Mouse (Mus musculus): ENCODE data around the gene Slc23a2. TPM values are rescaled to one million over a fixed set of nuclear protein-coding genes. Genes with fewer than 3 reads are reported as not detected.

Slc23a2 gene
- polyA plus RNA-seq, 1 experiment from 2014 or later: 13.3 TPM

- Histone ChIP-seq H3K27me3 (ENCODE audit: control insufficient read depth, insufficient read depth, low read length) (no peaks in the 10 kb centered on the region), H3K9ac (ENCODE audit: low read length) (no peak overlapping the region), H3K4me2 (ENCODE audit: low read depth) (no peak overlapping the region), H3K36me3 (ENCODE audit: control insufficient read depth, insufficient read depth, low read length) (no peaks in the 10 kb centered on the region), H3K4me3 (ENCODE audit: low read depth, low read length) (no peak overlapping the region), H3K27ac (ENCODE audit: low read depth, low read length) (no peak overlapping the region), H3K4me1 (ENCODE audit: control insufficient read depth, insufficient read depth, low read length) (no peaks in the 10 kb centered on the region), H3K9me3 (ENCODE audit: control insufficient read depth, low read length) (no peaks in the 10 kb centered on the region)
- ATAC-seq (ENCODE audit: insufficient read depth, low FRiP score, low TSS enrichment): no peak
- 87% methylated on average over 8 of the region's 8 CpGs for WGBS
- DNase-seq (ENCODE audit: low spot score): no peak
These were observed 27.0 kb upstream of the Slc23a2 start for GRCm38 (mm10) chr2:132171939-132172338.

GRCm38 (mm10) chr2:132169150-132169549, 24.2 kb upstream of the Slc23a2 start:
- DNase-seq (ENCODE audit: low spot score) (no peak), ATAC-seq (ENCODE audit: insufficient read depth, low FRiP score, low TSS enrichment) (no peak)
- H3K4me2 ChIP-seq (ENCODE audit: low read depth): no peak overlapping the region
- no peaks in the 10 kb centered on the region for H3K9me3 ChIP-seq (ENCODE audit: control insufficient read depth, low read length)
- WGBS: 87% methylated on average over 7 of the region's 7 CpGs
- H3K27me3 ChIP-seq (ENCODE audit: control insufficient read depth, insufficient read depth, low read length): no peaks in the 10 kb centered on the region
- no peak overlapping the region for H3K4me3 ChIP-seq (ENCODE audit: low read depth, low read length)
- no peak overlapping the region for H3K27ac ChIP-seq (ENCODE audit: low read depth, low read length)
- H3K4me1 ChIP-seq (ENCODE audit: control insufficient read depth, insufficient read depth, low read length): no peaks in the 10 kb centered on the region
- no peak overlapping the region for H3K9ac ChIP-seq (ENCODE audit: low read length)
- no peaks in the 10 kb centered on the region for H3K36me3 ChIP-seq (ENCODE audit: control insufficient read depth, insufficient read depth, low read length)

- H3K4me3 ChIP-seq (ENCODE audit: low read depth, low read length): no peak overlapping the region
- no peaks in the 10 kb centered on the region for H3K36me3 ChIP-seq (ENCODE audit: control insufficient read depth, insufficient read depth, low read length)
- H3K27ac ChIP-seq (ENCODE audit: low read depth, low read length): no peak overlapping the region
- H3K27me3 ChIP-seq (ENCODE audit: control insufficient read depth, insufficient read depth, low read length): no peaks in the 10 kb centered on the region
- no peak overlapping the region for H3K4me2 ChIP-seq (ENCODE audit: low read depth)
- H3K4me1 ChIP-seq (ENCODE audit: control insufficient read depth, insufficient read depth, low read length): no peaks in the 10 kb centered on the region
- no peak for ATAC-seq (ENCODE audit: insufficient read depth, low FRiP score, low TSS enrichment)
- H3K9ac ChIP-seq (ENCODE audit: low read length): no peak overlapping the region
- H3K9me3 ChIP-seq (ENCODE audit: control insufficient read depth, low read length): no peaks in the 10 kb centered on the region
- whole genome bisulfite sequencing: 100% methylated on average over 1 of the region's 1 CpGs
- DNase-seq (ENCODE audit: low spot score): no peak
These were observed 18.7 kb upstream of the Slc23a2 start for GRCm38 (mm10) chr2:132163626-132164025.

GRCm38 (mm10) chr2:132157482-132157881, 12.6 kb upstream of the Slc23a2 start:
- no peaks in the 10 kb centered on the region for H3K4me1 ChIP-seq (ENCODE audit: control insufficient read depth, insufficient read depth, low read length)
- WGBS: 70% methylated on average over 4 of the region's 4 CpGs
- ATAC-seq (ENCODE audit: insufficient read depth, low FRiP score, low TSS enrichment): no peak

GRCm38 (mm10) chr2:132152670-132153069, 7.8 kb upstream of the Slc23a2 start:
- Histone ChIP-seq H3K4me2 (ENCODE audit: low read depth) (no peak overlapping the region), H3K27ac (ENCODE audit: low read depth, low read length) (no peak overlapping the region), H3K4me3 (ENCODE audit: low read depth, low read length) (no peak overlapping the region), H3K27me3 (ENCODE audit: control insufficient read depth, insufficient read depth, low read length) (no peaks in the 10 kb centered on the region), H3K9me3 (ENCODE audit: control insufficient read depth, low read length) (no peaks in the 10 kb centered on the region), H3K9ac (ENCODE audit: low read length) (no peak overlapping the region), H3K4me1 (ENCODE audit: control insufficient read depth, insufficient read depth, low read length) (no peaks in the 10 kb centered on the region), H3K36me3 (ENCODE audit: control insufficient read depth, insufficient read depth, low read length) (no peaks in the 10 kb centered on the region)
- no peak for DNase-seq (ENCODE audit: low spot score)
- 60% methylated on average over 5 of the region's 5 CpGs for WGBS
- no peak for ATAC-seq (ENCODE audit: insufficient read depth, low FRiP score, low TSS enrichment)

More at GRCm38 (mm10) chr2:132157482-132157881, 12.6 kb upstream of the Slc23a2 start:
- no peak overlapping the region for H3K9ac ChIP-seq (ENCODE audit: low read length)
- H3K27me3 ChIP-seq (ENCODE audit: control insufficient read depth, insufficient read depth, low read length): no peaks in the 10 kb centered on the region
- DNase-seq (ENCODE audit: low spot score): no peak
- H3K27ac ChIP-seq (ENCODE audit: low read depth, low read length): no peak overlapping the region
- no peak overlapping the region for H3K4me2 ChIP-seq (ENCODE audit: low read depth)
- H3K9me3 ChIP-seq (ENCODE audit: control insufficient read depth, low read length): no peaks in the 10 kb centered on the region
- no peaks in the 10 kb centered on the region for H3K36me3 ChIP-seq (ENCODE audit: control insufficient read depth, insufficient read depth, low read length)
- H3K4me3 ChIP-seq (ENCODE audit: low read depth, low read length): no peak overlapping the region

GRCm38 (mm10) chr2:132151592-132151991, 6.7 kb upstream of the Slc23a2 start:
- Histone ChIP-seq H3K27me3 (ENCODE audit: control insufficient read depth, insufficient read depth, low read length) (no peaks in the 10 kb centered on the region), H3K27ac (ENCODE audit: low read depth, low read length) (no peak overlapping the region), H3K9me3 (ENCODE audit: control insufficient read depth, low read length) (no peaks in the 10 kb centered on the region), H3K4me2 (ENCODE audit: low read depth) (no peak overlapping the region), H3K4me1 (ENCODE audit: control insufficient read depth, insufficient read depth, low read length) (no peaks in the 10 kb centered on the region), H3K36me3 (ENCODE audit: control insufficient read depth, insufficient read depth, low read length) (no peaks in the 10 kb centered on the region), H3K4me3 (ENCODE audit: low read depth, low read length) (no peak overlapping the region), H3K9ac (ENCODE audit: low read length) (no peak overlapping the region)
- no peak for ATAC-seq (ENCODE audit: insufficient read depth, low FRiP score, low TSS enrichment)
- WGBS: 84% methylated on average over 6 of the region's 6 CpGs
- no peak for DNase-seq (ENCODE audit: low spot score)

GRCm38 (mm10) chr2:132150926-132151325, 6.0 kb upstream of the Slc23a2 start:
- 77% methylated on average over 1 of the region's 1 CpGs for WGBS
- Histone ChIP-seq H3K9me3 (ENCODE audit: control insufficient read depth, low read length) (no peaks in the 10 kb centered on the region), H3K27ac (ENCODE audit: low read depth, low read length) (no peak overlapping the region), H3K4me1 (ENCODE audit: control insufficient read depth, insufficient read depth, low read length) (no peaks in the 10 kb centered on the region), H3K4me3 (ENCODE audit: low read depth, low read length) (no peak overlapping the region), H3K4me2 (ENCODE audit: low read depth) (no peak overlapping the region), H3K36me3 (ENCODE audit: control insufficient read depth, insufficient read depth, low read length) (no peaks in the 10 kb centered on the region), H3K9ac (ENCODE audit: low read length) (no peak overlapping the region), H3K27me3 (ENCODE audit: control insufficient read depth, insufficient read depth, low read length) (no peaks in the 10 kb centered on the region)
- DNase-seq (ENCODE audit: low spot score): no peak
- no peak for ATAC-seq (ENCODE audit: insufficient read depth, low FRiP score, low TSS enrichment)

- H3K9ac ChIP-seq (ENCODE audit: low read length): no peak overlapping the region
- DNase-seq (ENCODE audit: low spot score): no peak
- no peak overlapping the region for H3K4me2 ChIP-seq (ENCODE audit: low read depth)
- H3K9me3 ChIP-seq (ENCODE audit: control insufficient read depth, low read length): no peaks in the 10 kb centered on the region
- H3K27me3 ChIP-seq (ENCODE audit: control insufficient read depth, insufficient read depth, low read length): no peaks in the 10 kb centered on the region
- ATAC-seq (ENCODE audit: insufficient read depth, low FRiP score, low TSS enrichment): no peak
- no peak overlapping the region for H3K4me3 ChIP-seq (ENCODE audit: low read depth, low read length)
- H3K4me1 ChIP-seq (ENCODE audit: control insufficient read depth, insufficient read depth, low read length): peaks cover 5% of the 10 kb centered on the region; the same call in 1 of the 2 replicates
- no peak overlapping the region for H3K27ac ChIP-seq (ENCODE audit: low read depth, low read length)
- H3K36me3 ChIP-seq (ENCODE audit: control insufficient read depth, insufficient read depth, low read length): no peaks in the 10 kb centered on the region
- WGBS: 36% methylated on average over 4 of the region's 4 CpGs
These were observed 1.6 kb upstream of the Slc23a2 start for GRCm38 (mm10) chr2:132146502-132146901.

GRCm38 (mm10) chr2:132143943-132144927, 673 bp downstream of the Slc23a2 start:
- H3K4me2 ChIP-seq (ENCODE audit: low read depth): peak overlapping the region; percentile 94
- H3K4me1 ChIP-seq (ENCODE audit: control insufficient read depth, insufficient read depth, low read length): peaks cover 5% of the 10 kb centered on the region; the same call in 1 of the 2 replicates
- no peaks in the 10 kb centered on the region for H3K9me3 ChIP-seq (ENCODE audit: control insufficient read depth, low read length)
- H3K27me3 ChIP-seq (ENCODE audit: control insufficient read depth, insufficient read depth, low read length): no peaks in the 10 kb centered on the region
- H3K9ac ChIP-seq (ENCODE audit: low read length): peak overlapping the region; percentile 84
- 3% methylated on average over 47 of the region's 66 CpGs for WGBS
- 0 out of 2 replicates have a peak overlapping the region, but pooled peaks have one; percentile 20 for H3K27ac ChIP-seq (ENCODE audit: low read depth, low read length)
- DNase-seq (ENCODE audit: low spot score) (peak; percentile 48), ATAC-seq (ENCODE audit: insufficient read depth, low FRiP score, low TSS enrichment) (peak; percentile 35)
- H3K4me3 ChIP-seq (ENCODE audit: low read depth, low read length): peak overlapping the region; percentile 95
- no peaks in the 10 kb centered on the region for H3K36me3 ChIP-seq (ENCODE audit: control insufficient read depth, insufficient read depth, low read length)
